Mouse (Mus musculus): ENCODE measurements around the gene Tlr6. TPM values are rescaled to one million over a fixed set of nuclear protein-coding genes. Genes with fewer than 3 reads are reported as not detected.
A peak's percentile ranks its signal among the peaks of the same experiment; 100 is the strongest.

Gene Tlr6
- polyA plus RNA-seq, 1 experiment from 2014 or later = 0.79 TPM

DNA sequence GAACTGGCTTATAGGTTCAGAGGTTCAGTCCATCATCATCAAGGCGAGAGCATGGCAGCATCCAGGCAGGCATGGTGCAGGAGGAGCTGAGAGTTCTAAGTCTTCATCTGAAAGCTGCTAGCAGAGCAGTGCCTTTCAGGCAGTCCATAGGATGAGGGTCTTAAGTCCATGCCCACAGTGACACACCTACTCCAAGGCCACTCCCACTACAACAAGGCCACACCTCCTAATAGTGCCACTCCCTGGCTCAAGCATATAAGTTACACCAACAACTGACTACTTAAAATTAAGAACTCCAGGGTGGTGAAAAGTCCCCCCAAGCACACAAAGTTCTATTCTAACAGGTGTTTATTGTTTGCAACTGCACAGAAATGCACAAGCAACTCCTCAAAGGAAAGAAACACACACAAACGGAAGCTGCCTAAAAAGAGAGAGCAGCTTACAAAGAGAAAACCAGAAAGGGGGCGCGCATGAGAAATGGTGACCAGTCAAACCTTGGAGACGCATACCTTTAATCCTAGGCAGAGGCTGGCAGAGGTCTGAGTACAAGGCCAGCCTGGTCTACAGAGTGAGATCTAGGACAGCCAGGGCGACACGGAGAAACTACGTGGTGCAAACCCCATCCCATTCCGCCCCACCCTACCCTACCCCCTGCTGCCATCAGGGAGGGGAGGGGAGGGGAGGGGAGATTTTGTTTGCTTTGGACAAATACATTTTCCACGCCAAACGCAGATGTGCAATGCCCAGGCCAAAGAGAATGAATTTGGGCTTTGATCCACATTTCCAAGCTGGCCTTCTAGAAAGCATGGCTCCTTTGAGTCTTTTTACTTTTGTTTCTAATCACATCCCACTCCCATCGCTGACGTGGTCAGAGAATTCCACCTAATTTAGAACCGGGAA lies 9.3 kb upstream of the Tlr6 start:
- TF ChIP-seq EP300 (IDR thresholded peaks at IDR 0.05; ENCODE audit: low read depth) (no peak), CTCF (IDR thresholded peaks at IDR 0.05; ENCODE audit: low read depth) (peak; percentile 7; the same call in 1 of the 2 replicates)
- Histone ChIP-seq H3K27ac (ENCODE audit: low read depth) (peak overlapping the region; percentile 48), H3K4me3 (ENCODE audit: low read depth, low read length) (peak overlapping the region; percentile 57), H3K9ac (replicated peaks) (peak overlapping the region; percentile 68), H3K4me2 (ENCODE audit: low read depth, low read length) (peak overlapping the region; percentile 73), H3K9me3 (ENCODE audit: low read length) (no peaks in the 10 kb centered on the region), H3K4me1 (ENCODE audit: insufficient read depth) (peaks cover 3% of the 10 kb centered on the region; the same call in 1 of the 2 replicates), H3K36me3 (replicated peaks; ENCODE audit: insufficient read depth, low read length) (no peaks in the 10 kb centered on the region), H3K27me3 (ENCODE audit: insufficient read depth, low read length) (no peaks in the 10 kb centered on the region)
- DNase-seq (peak; percentile 30), ATAC-seq (peak; percentile 58)
- 7% methylated on average over 14 of the region's 14 CpGs for WGBS (ENCODE audit: insufficient replicate concordance)

DNA sequence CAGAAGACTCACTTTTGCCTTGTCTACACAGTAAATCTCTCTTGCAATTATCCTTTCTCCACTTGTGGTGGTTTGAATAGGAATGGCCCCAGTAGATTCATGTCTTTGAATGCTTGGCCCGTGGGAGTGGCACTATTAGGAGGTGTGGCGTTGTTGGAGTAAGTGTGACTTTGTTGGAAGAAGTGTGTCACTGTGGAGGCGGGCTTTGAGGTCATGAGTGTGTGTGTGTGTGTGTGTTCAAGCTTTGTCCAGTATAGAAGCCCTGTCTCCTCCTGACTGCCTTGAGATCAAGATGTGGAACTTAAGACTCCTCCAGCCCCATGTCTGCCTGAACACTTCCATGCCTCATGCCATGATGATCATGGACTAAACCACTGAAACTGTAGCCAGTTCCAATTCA lies 3.8 kb upstream of the Tlr6 start:
- Histone ChIP-seq H3K4me3 (ENCODE audit: low read depth, low read length) (no peak overlapping the region), H3K36me3 (replicated peaks; ENCODE audit: insufficient read depth, low read length) (no peaks in the 10 kb centered on the region), H3K27ac (ENCODE audit: low read depth) (no peak overlapping the region), H3K9me3 (ENCODE audit: low read length) (no peaks in the 10 kb centered on the region), H3K4me1 (ENCODE audit: insufficient read depth) (peaks cover 4% of the 10 kb centered on the region; the same call in 1 of the 2 replicates), H3K4me2 (ENCODE audit: low read depth, low read length) (no peak overlapping the region), H3K9ac (replicated peaks) (no peak overlapping the region), H3K27me3 (ENCODE audit: insufficient read depth, low read length) (no peaks in the 10 kb centered on the region)
- DNase-seq = no peak
- WGBS (ENCODE audit: insufficient replicate concordance) = 71% methylated on average over 3 of the region's 3 CpGs
- TF ChIP-seq CTCF (IDR thresholded peaks at IDR 0.05; ENCODE audit: low read depth) (no peak), EP300 (IDR thresholded peaks at IDR 0.05; ENCODE audit: low read depth) (no peak)
- ATAC-seq = no peak

GRCm38 (mm10) chr5:64963271-64963670 lies 3.4 kb upstream of the Tlr6 start:
- H3K4me1 ChIP-seq (ENCODE audit: insufficient read depth) = peaks cover 4% of the 10 kb centered on the region; the same call in 1 of the 2 replicates
- no peak for DNase-seq
- ATAC-seq = peak; percentile 68

GRCm38 (mm10) chr5:64960857-64961391 lies 1.0 kb upstream of the Tlr6 start:
- H3K9ac ChIP-seq (replicated peaks) = no peak overlapping the region
- H3K4me3 ChIP-seq (ENCODE audit: low read depth, low read length) = no peak overlapping the region
- H3K4me1 ChIP-seq (ENCODE audit: insufficient read depth) = peaks cover 4% of the 10 kb centered on the region; the same call in 1 of the 2 replicates
- H3K9me3 ChIP-seq (ENCODE audit: low read length) = no peaks in the 10 kb centered on the region
- H3K36me3 ChIP-seq (replicated peaks; ENCODE audit: insufficient read depth, low read length) = no peaks in the 10 kb centered on the region
- WGBS (ENCODE audit: insufficient replicate concordance) = 61% methylated on average over 13 of the region's 13 CpGs
- TF ChIP-seq CTCF (IDR thresholded peaks at IDR 0.05; ENCODE audit: low read depth) (no peak), EP300 (IDR thresholded peaks at IDR 0.05; ENCODE audit: low read depth) (no peak)
- H3K4me2 ChIP-seq (ENCODE audit: low read depth, low read length) = no peak overlapping the region
- ATAC-seq (peak; percentile 84), DNase-seq (peak; percentile 35)
- H3K27me3 ChIP-seq (ENCODE audit: insufficient read depth, low read length) = no peaks in the 10 kb centered on the region
- peak overlapping the region; percentile 86 for H3K27ac ChIP-seq (ENCODE audit: low read depth)

More at GRCm38 (mm10) chr5:64963271-64963670, 3.4 kb upstream of the Tlr6 start:
- WGBS (ENCODE audit: insufficient replicate concordance) = 52% methylated on average over 5 of the region's 5 CpGs
- H3K4me2 ChIP-seq (ENCODE audit: low read depth, low read length) = no peak overlapping the region
- no peaks in the 10 kb centered on the region for H3K27me3 ChIP-seq (ENCODE audit: insufficient read depth, low read length)
- TF ChIP-seq EP300 (IDR thresholded peaks at IDR 0.05; ENCODE audit: low read depth) (no peak), CTCF (IDR thresholded peaks at IDR 0.05; ENCODE audit: low read depth) (0 out of 2 replicates have a peak, but pooled peaks have one; percentile 12)
- H3K9me3 ChIP-seq (ENCODE audit: low read length) = no peaks in the 10 kb centered on the region
- H3K9ac ChIP-seq (replicated peaks) = no peak overlapping the region
- H3K27ac ChIP-seq (ENCODE audit: low read depth) = no peak overlapping the region
- H3K4me3 ChIP-seq (ENCODE audit: low read depth, low read length) = no peak overlapping the region
- H3K36me3 ChIP-seq (replicated peaks; ENCODE audit: insufficient read depth, low read length) = no peaks in the 10 kb centered on the region

DNA sequence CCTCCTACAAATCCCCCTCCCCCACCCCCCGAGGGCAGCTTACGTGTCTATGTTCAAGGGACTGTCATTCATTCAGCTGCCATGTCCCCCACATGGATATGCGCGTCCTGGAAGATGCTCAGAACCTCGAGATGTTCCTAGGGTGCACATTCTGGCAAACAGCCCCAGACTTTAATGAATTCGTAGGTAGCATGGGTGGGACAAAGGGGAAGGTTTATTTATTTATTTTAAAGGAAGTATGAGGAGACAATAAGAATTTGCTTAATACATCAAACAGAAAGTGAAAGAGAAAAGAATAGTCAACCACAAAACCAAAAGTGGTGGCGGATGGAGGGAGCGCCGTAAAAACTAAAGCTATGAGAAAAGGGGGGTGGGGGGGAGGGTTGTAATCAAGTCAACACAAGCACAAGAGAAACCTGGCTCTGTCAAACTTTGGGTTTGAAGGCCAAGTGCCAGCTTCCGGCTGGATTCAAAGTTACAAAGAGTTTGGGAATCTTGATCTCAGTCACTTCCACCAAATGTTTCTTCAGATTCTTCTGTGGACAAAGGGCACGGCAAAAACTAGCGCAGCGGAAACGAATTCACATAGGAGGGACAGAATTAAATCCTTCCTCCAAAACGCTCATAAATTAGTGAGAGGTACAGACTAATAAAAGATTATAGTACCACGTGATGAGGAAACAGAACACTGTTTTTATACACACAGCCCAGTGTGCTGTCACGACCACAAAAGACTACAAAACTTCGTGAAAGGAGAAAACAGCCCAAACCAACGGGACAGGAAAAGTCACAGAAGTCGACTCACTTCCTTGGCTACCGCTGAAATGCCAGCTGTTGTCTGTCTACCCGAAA lies 680 bp downstream of the Tlr6 start:
- Histone ChIP-seq H3K4me1 (ENCODE audit: insufficient read depth) (peaks cover 4% of the 10 kb centered on the region; the same call in 1 of the 2 replicates), H3K36me3 (replicated peaks; ENCODE audit: insufficient read depth, low read length) (no peaks in the 10 kb centered on the region), H3K27me3 (ENCODE audit: insufficient read depth, low read length) (no peaks in the 10 kb centered on the region), H3K4me3 (ENCODE audit: low read depth, low read length) (peak overlapping the region; percentile 33), H3K9ac (replicated peaks) (peak overlapping the region; percentile 30), H3K9me3 (ENCODE audit: low read length) (no peaks in the 10 kb centered on the region), H3K27ac (ENCODE audit: low read depth) (peak overlapping the region; percentile 72), H3K4me2 (ENCODE audit: low read depth, low read length) (peak overlapping the region; percentile 63)
- ATAC-seq (no peak), DNase-seq (no peak)
- no peak for TF ChIP-seq EP300 (IDR thresholded peaks at IDR 0.05; ENCODE audit: low read depth)
- TF ChIP-seq CTCF (IDR thresholded peaks at IDR 0.05; ENCODE audit: low read depth) = no peak
- 49% methylated on average over 22 of the region's 22 CpGs for WGBS (ENCODE audit: insufficient replicate concordance)
